Mouse (Mus musculus) lung, embryonic 15.5 days (tissue): ENCODE data around the gene Alpk1. TPM values are rescaled to one million over a fixed set of nuclear protein-coding genes. Genes with fewer than 3 reads are reported as not detected.

ENCODE experiments used
- polyA plus RNA-seq: library from polyadenylated mRNA; unstranded; fragments of >200 nt; fragmentation: Nextera tagmentation; extraction: Ambion mirVana; gene quantifications from 2 replicates; pipeline ENCODE4 v1.2.1, GENCODE M21; 2015

The Alpk1 gene
- polyA plus RNA-seq, 1 experiment from 2014 or later = 1.9 TPM

Other genes starting within 250 kb of the Alpk1 start
- gene Larp7, start 227.2 kb downstream of the Alpk1 start, polyA plus RNA-seq = 59.2 and 62.0 TPM in 2 replicates
- 8.3 and 9.5 TPM in 2 replicates for gene Zgrf1, start 227.0 kb downstream of the Alpk1 start, polyA plus RNA-seq
- not detected in 2 replicates for gene Neurog2, start 147.4 kb downstream of the Alpk1 start, polyA plus RNA-seq
- gene Tifa, start 9.3 kb upstream of the Alpk1 start, polyA plus RNA-seq = 4.9 and 6.1 TPM in 2 replicates
- 50.9 and 54.8 TPM in 2 replicates for gene Ap1ar, start 57.0 kb upstream of the Alpk1 start, polyA plus RNA-seq
- 8.3 and 10.4 TPM in 2 replicates for gene Fam241a, start 115.8 kb upstream of the Alpk1 start, polyA plus RNA-seq